Mouse (Mus musculus): ENCODE measurements at regions not wholly inside any gene's neighbourhood (a gene's known extent, or its start where the extent isn't known, plus 50 kb on each side); places are given as distances from the start of the nearest gene placed in this dataset.

- TF ChIP-seq CTCF (IDR thresholded peaks at IDR 0.05; ENCODE audit: control insufficient read depth, insufficient read depth, insufficient read length), result no peak
- no peak for TF ChIP-seq USF1 (IDR thresholded peaks at IDR 0.05; ENCODE audit: low read depth)
- no peak for TF ChIP-seq FOSL1 (IDR thresholded peaks at IDR 0.05; ENCODE audit: insufficient read depth, low read length, poor library complexity, severe bottlenecking)
Observed at GRCm38 (mm10) chrX:99287988-99288387, 152.1 kb downstream of the Efnb1 start.
